Mouse (Mus musculus) intestine, postnatal 0 days (tissue): ENCODE measurements around the gene Cerkl. TPM values are rescaled to one million over a fixed set of nuclear protein-coding genes. Genes with fewer than 3 reads are reported as not detected.

Experiments
- ATAC-seq: fragments of 200-750 bp; cut with Nextera tagmentation; 2 replicates; pipeline ENCODE4 v1.8.0; 2017; ENCODE audit warnings: mild to moderate bottlenecking, moderate TSS enrichment, moderate library complexity
- H3K27ac ChIP-seq: fragments of 300-500 bp; sonication (generic); 2 replicates; pipeline ENCODE4 v1.5.1; 2014; ENCODE audit warnings: mild to moderate bottlenecking, low read depth, low read length, moderate library complexity
- H3K27me3 ChIP-seq: fragments of 300-500 bp; sonication (generic); replicated peaks from 2 replicates; pipeline ENCODE4 v1.6.1; 2014; ENCODE audit warnings: low read length, mixed read lengths; ENCODE audit not compliant: control insufficient read depth, insufficient read depth
- H3K36me3 ChIP-seq: fragments of 300-500 bp; sonication (generic); 2 replicates; pipeline ENCODE4 v1.6.1; 2014; ENCODE audit warnings: mild to moderate bottlenecking, moderate library complexity; ENCODE audit not compliant: control insufficient read depth, insufficient read depth
- H3K4me1 ChIP-seq: fragments of 300-500 bp; sonication (generic); replicated peaks from 2 replicates; pipeline ENCODE4 v1.6.1; 2014; ENCODE audit warnings: antibody characterized with exemption, low read length, mixed read lengths; ENCODE audit not compliant: control insufficient read depth, insufficient read depth
- H3K4me2 ChIP-seq: fragments of 300-500 bp; sonication (generic); replicated peaks from 2 replicates; pipeline ENCODE4 v1.6.1; 2014; ENCODE audit warnings: low read depth, mild to moderate bottlenecking, moderate library complexity
- H3K4me3 ChIP-seq: fragments of 300-500 bp; sonication (generic); 2 replicates; pipeline ENCODE4 v1.5.1; 2014; ENCODE audit warnings: low read depth, low read length
- H3K9ac ChIP-seq: fragments of 300-500 bp; sonication (generic); 2 replicates; pipeline ENCODE4 v1.6.1; 2014; ENCODE audit warnings: mild to moderate bottlenecking, low read depth, low read length
- H3K9me3 ChIP-seq: fragments of 300-500 bp; sonication (generic); 2 replicates; pipeline ENCODE4 v1.6.1; 2016; ENCODE audit warnings: mixed run types; ENCODE audit not compliant: control insufficient read depth
- CTCF ChIP-seq: sonication (generic); IDR thresholded peaks from 2 replicates; pipeline ENCODE4 v1.5.1; 2016; ENCODE audit warnings: low read depth, mild to moderate bottlenecking, control low read depth, antibody characterized with exemption, moderate library complexity
- WGBS: fragments of 180-500 bp; shearing (Covaris S2); extraction: QIAGEN DNeasy Blood & Tissue Kit; methylation state at CpG from one replicate; pipeline ENCODE4 v1.1.7; 2014; 5-methylcytosine and 5-hydroxymethylcytosine counted together
- polyA plus RNA-seq: library from polyadenylated mRNA; unstranded; fragments of >200 nt; fragmentation: Nextera tagmentation; extraction: Ambion mirVana; gene quantifications from 2 replicates; pipeline ENCODE4 v1.2.1, GENCODE M21; 2015

The Cerkl gene
- polyA plus RNA-seq, 1 experiment from 2014 or later: 1.2 TPM

- Histone ChIP-seq H3K9ac (no peak overlapping the region), H3K27me3 (peaks cover 10% of the 10 kb centered on the region; the same call in 1 of the 2 replicates), H3K4me1 (peaks cover 5% of the 10 kb centered on the region; the same call in 1 of the 2 replicates), H3K9me3 (no peaks in the 10 kb centered on the region), H3K4me3 (peak overlapping the region; percentile 43), H3K27ac (no peak overlapping the region), H3K4me2 (peak overlapping the region; percentile 79), H3K36me3 (no peaks in the 10 kb centered on the region)
- WGBS: 25% methylated on average over 7 of the region's 7 CpGs
- no peak for ATAC-seq
- no peak for TF ChIP-seq CTCF
Observed at GRCm38 (mm10) chr2:79429108-79429507, 27.5 kb downstream of the Cerkl start.

- Histone ChIP-seq H3K9me3 (no peaks in the 10 kb centered on the region), H3K9ac (0 out of 2 replicates have a peak overlapping the region, but pooled peaks have one; percentile 22), H3K4me2 (peak overlapping the region; percentile 79), H3K36me3 (no peaks in the 10 kb centered on the region), H3K27ac (no peak overlapping the region), H3K27me3 (peaks cover 10% of the 10 kb centered on the region; the same call in 1 of the 2 replicates), H3K4me3 (peak overlapping the region; percentile 43), H3K4me1 (peaks cover 5% of the 10 kb centered on the region; the same call in 1 of the 2 replicates)
- no peak for TF ChIP-seq CTCF
- WGBS: 2% methylated on average over 35 of the region's 35 CpGs
- ATAC-seq: no peak
Observed at GRCm38 (mm10) chr2:79428569-79429104, 27.9 kb downstream of the Cerkl start.

DNA sequence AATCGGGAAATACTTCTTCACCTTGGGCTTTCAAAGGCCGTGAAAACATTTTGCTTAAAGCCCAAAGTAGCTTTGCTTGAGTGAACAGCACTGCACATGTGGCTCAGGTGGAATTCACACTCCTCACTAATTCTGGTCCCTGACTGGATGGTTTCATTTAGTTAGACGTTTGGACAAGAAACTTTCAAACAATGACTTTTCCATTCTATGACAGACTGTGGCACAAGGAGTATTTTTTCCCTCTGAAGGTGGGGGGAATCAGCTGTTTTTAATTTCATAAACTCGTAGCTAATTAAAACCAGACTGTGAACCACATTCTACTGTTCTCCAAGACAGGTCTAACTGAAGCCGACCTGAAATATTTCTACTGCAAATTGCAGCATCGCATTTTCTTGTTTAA, 28.6 kb downstream of the Cerkl start:
- H3K36me3 ChIP-seq: no peaks in the 10 kb centered on the region
- peaks cover 10% of the 10 kb centered on the region; the same call in 1 of the 2 replicates for H3K27me3 ChIP-seq
- no peak overlapping the region; the same call in 1 of the 2 replicates for H3K4me2 ChIP-seq
- WGBS: 40% methylated on average over 6 of the region's 6 CpGs
- no peak for ATAC-seq
- no peak overlapping the region for H3K27ac ChIP-seq
- H3K9ac ChIP-seq: no peak overlapping the region
- no peaks in the 10 kb centered on the region for H3K9me3 ChIP-seq
- H3K4me3 ChIP-seq: peak overlapping the region; percentile 43; the same call in 1 of the 2 replicates
- peaks cover 5% of the 10 kb centered on the region; the same call in 1 of the 2 replicates for H3K4me1 ChIP-seq
- no peak for TF ChIP-seq CTCF

GRCm38 (mm10) chr2:79421696-79422095, 34.9 kb downstream of the Cerkl start:
- TF ChIP-seq CTCF: no peak
- Histone ChIP-seq H3K27me3 (no peaks in the 10 kb centered on the region), H3K4me2 (no peak overlapping the region), H3K9ac (no peak overlapping the region), H3K27ac (no peak overlapping the region), H3K36me3 (no peaks in the 10 kb centered on the region), H3K9me3 (no peaks in the 10 kb centered on the region), H3K4me1 (no peaks in the 10 kb centered on the region), H3K4me3 (no peak overlapping the region)
- ATAC-seq: no peak
- 59% methylated on average over 6 of the region's 6 CpGs for WGBS

GRCm38 (mm10) chr2:79414505-79414904, 42.1 kb downstream of the Cerkl start:
- Histone ChIP-seq H3K4me1 (no peaks in the 10 kb centered on the region), H3K4me2 (no peak overlapping the region), H3K9me3 (no peaks in the 10 kb centered on the region), H3K4me3 (no peak overlapping the region), H3K36me3 (no peaks in the 10 kb centered on the region), H3K9ac (no peak overlapping the region), H3K27ac (no peak overlapping the region), H3K27me3 (no peaks in the 10 kb centered on the region)
- TF ChIP-seq CTCF: no peak
- WGBS: 91% methylated on average over 7 of the region's 7 CpGs
- ATAC-seq: no peak

- Histone ChIP-seq H3K4me1 (no peaks in the 10 kb centered on the region), H3K27me3 (no peaks in the 10 kb centered on the region), H3K9ac (no peak overlapping the region), H3K27ac (no peak overlapping the region), H3K4me2 (no peak overlapping the region), H3K36me3 (no peaks in the 10 kb centered on the region), H3K9me3 (no peaks in the 10 kb centered on the region), H3K4me3 (no peak overlapping the region)
- WGBS: 66% methylated on average over 3 of the region's 3 CpGs
- ATAC-seq: no peak
- no peak for TF ChIP-seq CTCF
Observed at GRCm38 (mm10) chr2:79410903-79411255, 45.7 kb downstream of the Cerkl start.
